Mouse (Mus musculus) intestine, embryonic 16.5 days (tissue): ENCODE measurements around the gene Cyp2f2. TPM values are rescaled to one million over a fixed set of nuclear protein-coding genes. Genes with fewer than 3 reads are reported as not detected.
A peak's percentile ranks its signal among the peaks of the same experiment; 100 is the strongest.

ENCODE experiments used
- ATAC-seq: fragments of 200-750 bp; cut with Nextera tagmentation; 2 replicates; pipeline ENCODE4 v1.8.0; 2017; ENCODE audit warnings: moderate TSS enrichment, moderate library complexity
- H3K27ac ChIP-seq: fragments of 300-500 bp; sonication (generic); 2 replicates; pipeline ENCODE4 v1.5.1; 2014; ENCODE audit warnings: mild to moderate bottlenecking, low read length
- H3K27me3 ChIP-seq: fragments of 300-500 bp; sonication (generic); replicated peaks from 2 replicates; pipeline ENCODE4 v1.6.1; 2014; ENCODE audit warnings: low read length, control low read depth, mixed read lengths; ENCODE audit not compliant: control insufficient read depth, insufficient read depth
- H3K36me3 ChIP-seq: fragments of 300-500 bp; sonication (generic); 2 replicates; pipeline ENCODE4 v1.6.1; 2014; ENCODE audit warnings: low read length, control low read depth; ENCODE audit not compliant: control insufficient read depth, insufficient read depth
- H3K4me1 ChIP-seq: fragments of 300-500 bp; sonication (generic); 2 replicates; pipeline ENCODE4 v1.6.1; 2014; ENCODE audit warnings: low read length, control low read depth, mixed read lengths; ENCODE audit not compliant: control insufficient read depth, insufficient read depth
- H3K4me2 ChIP-seq: fragments of 300-500 bp; sonication (generic); 2 replicates; pipeline ENCODE4 v1.6.1; 2014; ENCODE audit warnings: low read depth, low read length, control low read depth
- H3K4me3 ChIP-seq: fragments of 300-500 bp; sonication (generic); 2 replicates; pipeline ENCODE4 v1.5.1; 2014; ENCODE audit warnings: mild to moderate bottlenecking, low read length
- H3K9ac ChIP-seq: fragments of 300-500 bp; sonication (generic); 2 replicates; pipeline ENCODE4 v1.6.1; 2014; ENCODE audit warnings: low read depth, low read length
- H3K9me3 ChIP-seq: fragments of 300-500 bp; sonication (generic); 2 replicates; pipeline ENCODE4 v1.6.1; 2016; ENCODE audit warnings: low read length, control low read depth; ENCODE audit not compliant: control insufficient read depth
- WGBS: fragments of 180-500 bp; shearing (Covaris S2); extraction: QIAGEN DNeasy Blood & Tissue Kit; methylation state at CpG from one replicate; pipeline ENCODE4 v1.1.7; 2014; 5-methylcytosine and 5-hydroxymethylcytosine counted together
- polyA plus RNA-seq: library from polyadenylated mRNA; unstranded; fragments of >200 nt; fragmentation: Nextera tagmentation; extraction: Ambion mirVana; gene quantifications from 2 replicates; pipeline ENCODE4 v1.2.1, GENCODE M21; 2015

The Cyp2f2 gene
- polyA plus RNA-seq, 1 experiment from 2014 or later, result 0.17 TPM

- H3K4me1 ChIP-seq, result peaks cover 31% of the 10 kb centered on the region
- no peaks in the 10 kb centered on the region for H3K9me3 ChIP-seq
- H3K27ac ChIP-seq, result peak overlapping the region; percentile 98
- peak overlapping the region; percentile 85 for H3K4me2 ChIP-seq
- peak overlapping the region; percentile 76 for H3K4me3 ChIP-seq
- no peaks in the 10 kb centered on the region for H3K27me3 ChIP-seq
- peaks cover 4% of the 10 kb centered on the region; the same call in 1 of the 2 replicates for H3K36me3 ChIP-seq
- peak overlapping the region; percentile 89 for H3K9ac ChIP-seq
- peak; percentile 0; the same call in 1 of the 2 replicates for ATAC-seq
- WGBS, result 74% methylated on average over 11 of the region's 11 CpGs
Measured at GRCm38 (mm10) chr7:27167475-27168094, 47.9 kb downstream of the Cyp2f2 start.

DNA sequence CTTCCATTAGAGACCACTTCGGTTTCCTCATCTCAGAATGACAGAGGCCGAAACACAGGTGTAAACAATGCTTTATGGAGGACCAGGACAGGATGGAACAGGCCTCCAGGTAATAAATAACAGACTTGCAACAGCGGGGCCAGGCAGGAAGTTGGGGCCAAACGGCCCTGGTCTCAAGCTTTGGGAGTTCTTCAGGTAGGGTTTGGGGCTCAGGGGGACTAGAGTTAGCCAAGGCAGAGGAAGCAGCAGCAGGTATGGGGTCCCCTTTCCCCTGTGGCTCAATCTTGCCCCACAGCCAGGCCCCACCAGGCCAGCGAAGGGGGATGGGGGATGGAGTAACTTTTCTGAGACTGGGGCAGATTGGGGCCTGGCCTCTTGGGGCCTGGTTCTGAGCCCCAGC lies 48.7 kb downstream of the Cyp2f2 start:
- Histone ChIP-seq H3K4me3 (no peak overlapping the region), H3K27ac (no peak overlapping the region), H3K9ac (no peak overlapping the region; the same call in 1 of the 2 replicates), H3K9me3 (no peaks in the 10 kb centered on the region), H3K27me3 (no peaks in the 10 kb centered on the region), H3K4me2 (no peak overlapping the region), H3K36me3 (peaks cover 9% of the 10 kb centered on the region; the same call in 1 of the 2 replicates), H3K4me1 (peaks cover 23% of the 10 kb centered on the region)
- 81% methylated on average over 5 of the region's 5 CpGs for WGBS
- no peak for ATAC-seq

DNA sequence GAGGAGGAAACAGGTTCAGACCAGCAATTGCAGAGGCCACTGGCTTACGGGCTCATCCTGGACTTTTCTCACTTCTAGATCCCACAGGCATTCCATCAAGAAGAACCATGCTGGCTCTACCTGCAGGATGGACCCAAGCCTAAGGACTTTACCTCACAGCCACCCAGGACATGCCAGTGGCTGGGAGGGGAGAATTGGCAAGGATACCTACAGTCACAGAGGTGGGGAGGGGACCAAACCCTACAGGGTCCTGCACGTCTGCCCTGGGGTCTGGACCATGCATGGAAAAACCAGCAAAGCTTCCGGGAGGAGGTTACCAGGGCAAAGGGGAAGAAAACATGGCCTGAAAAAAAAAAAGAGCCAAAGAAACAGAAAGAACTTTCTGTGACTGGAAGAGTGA lies 51.3 kb downstream of the Cyp2f2 start:
- H3K9me3 ChIP-seq, result no peaks in the 10 kb centered on the region
- no peak overlapping the region for H3K9ac ChIP-seq
- no peak overlapping the region for H3K27ac ChIP-seq
- peaks cover 6% of the 10 kb centered on the region; the same call in 1 of the 2 replicates for H3K36me3 ChIP-seq
- no peak for ATAC-seq
- no peak overlapping the region for H3K4me3 ChIP-seq
- no peaks in the 10 kb centered on the region; the same call in 1 of the 2 replicates for H3K4me1 ChIP-seq
- 92% methylated on average over 3 of the region's 3 CpGs for WGBS
- H3K4me2 ChIP-seq, result no peak overlapping the region
- H3K27me3 ChIP-seq, result no peaks in the 10 kb centered on the region

DNA sequence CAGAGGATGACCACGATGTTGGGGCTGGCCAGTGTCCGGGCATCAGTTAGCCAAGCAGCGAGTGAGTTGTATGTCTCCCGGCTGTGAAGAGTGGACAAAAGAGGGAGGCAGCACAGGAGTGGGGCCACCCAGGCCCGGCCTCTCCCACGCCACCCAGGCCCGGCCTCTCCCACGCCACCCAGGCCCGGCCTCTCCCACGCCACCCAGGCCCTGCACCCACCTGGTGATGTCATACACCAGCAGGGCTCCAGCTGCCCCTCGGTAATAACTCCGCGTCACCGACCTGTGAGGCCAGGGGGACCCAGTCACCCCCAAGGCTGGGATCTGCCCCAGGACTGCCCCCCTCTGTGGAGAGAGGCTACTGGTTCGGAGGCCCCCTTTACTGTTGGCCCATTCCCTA lies 54.8 kb downstream of the Cyp2f2 start:
- H3K9me3 ChIP-seq, result no peaks in the 10 kb centered on the region
- no peak overlapping the region for H3K27ac ChIP-seq
- H3K4me2 ChIP-seq, result no peak overlapping the region
- H3K4me1 ChIP-seq, result peaks cover 2% of the 10 kb centered on the region; the same call in 1 of the 2 replicates
- no peaks in the 10 kb centered on the region for H3K27me3 ChIP-seq
- 95% methylated on average over 15 of the region's 15 CpGs for WGBS
- peaks cover 6% of the 10 kb centered on the region; the same call in 1 of the 2 replicates for H3K36me3 ChIP-seq
- no peak for ATAC-seq
- H3K4me3 ChIP-seq, result no peak overlapping the region
- H3K9ac ChIP-seq, result no peak overlapping the region

DNA sequence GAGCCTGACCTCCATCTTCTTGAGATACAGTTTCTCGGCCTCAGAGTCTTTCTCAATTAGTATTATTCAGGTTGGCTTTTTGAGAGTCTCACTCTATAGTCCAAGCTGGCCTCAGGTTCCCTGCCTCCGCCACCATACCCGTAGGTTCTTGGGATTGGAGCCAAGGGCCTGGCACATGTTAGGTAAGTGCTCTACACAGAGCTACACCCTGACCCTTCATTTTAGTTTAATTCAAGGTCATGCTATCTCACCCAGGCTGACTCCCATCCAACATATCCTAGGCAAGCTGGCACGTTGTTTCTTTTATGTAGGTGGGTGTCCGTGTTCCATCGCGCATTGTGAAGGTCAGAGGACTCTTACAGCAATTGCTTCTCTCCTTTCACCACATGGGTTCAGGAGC lies 55.2 kb downstream of the Cyp2f2 start:
- no peak overlapping the region for H3K27ac ChIP-seq
- H3K9me3 ChIP-seq, result no peaks in the 10 kb centered on the region
- no peak overlapping the region for H3K4me3 ChIP-seq
- H3K4me1 ChIP-seq, result peaks cover 5% of the 10 kb centered on the region
- peaks cover 6% of the 10 kb centered on the region; the same call in 1 of the 2 replicates for H3K36me3 ChIP-seq
- no peaks in the 10 kb centered on the region for H3K27me3 ChIP-seq
- no peak for ATAC-seq
- 89% methylated on average over 7 of the region's 7 CpGs for WGBS
- H3K9ac ChIP-seq, result no peak overlapping the region
- H3K4me2 ChIP-seq, result no peak overlapping the region

GRCm38 (mm10) chr7:27177942-27178323 lies 58.2 kb downstream of the Cyp2f2 start:
- 18% methylated on average over 4 of the region's 4 CpGs for WGBS
- peak; percentile 6; the same call in 1 of the 2 replicates for ATAC-seq
- H3K36me3 ChIP-seq, result peaks cover 2% of the 10 kb centered on the region; the same call in 1 of the 2 replicates

GRCm38 (mm10) chr7:27178324-27179216 lies 58.9 kb downstream of the Cyp2f2 start, which contains the start of gene Rab4b:
TSS of gene Rab4b (minus strand) at chr7:27178896.
- peak within 1 kb of the TSS; percentile 97 for H3K27ac ChIP-seq
- no peaks in the 10 kb centered on the region for H3K9me3 ChIP-seq
- no peaks in the 10 kb centered on the region for H3K27me3 ChIP-seq
- WGBS, result under 1% methylated on average over 53 of the region's 53 CpGs
- H3K4me2 ChIP-seq, result peak within 1 kb of the TSS; percentile 61
- H3K36me3 ChIP-seq, result no peaks in the 10 kb centered on the region
- H3K4me3 ChIP-seq, result peak within 1 kb of the TSS; percentile 88
- ATAC-seq, result peak; percentile 98
- H3K4me1 ChIP-seq, result peaks cover 11% of the 10 kb centered on the region
- peak within 1 kb of the TSS; percentile 73 for H3K9ac ChIP-seq

More at GRCm38 (mm10) chr7:27177942-27178323, 58.2 kb downstream of the Cyp2f2 start:
- Histone ChIP-seq H3K27ac (peak overlapping the region; percentile 97), H3K9me3 (no peaks in the 10 kb centered on the region), H3K4me2 (peak overlapping the region; percentile 51), H3K27me3 (no peaks in the 10 kb centered on the region), H3K4me3 (peak overlapping the region; percentile 88), H3K9ac (peak overlapping the region; percentile 73), H3K4me1 (peaks cover 11% of the 10 kb centered on the region)

DNA sequence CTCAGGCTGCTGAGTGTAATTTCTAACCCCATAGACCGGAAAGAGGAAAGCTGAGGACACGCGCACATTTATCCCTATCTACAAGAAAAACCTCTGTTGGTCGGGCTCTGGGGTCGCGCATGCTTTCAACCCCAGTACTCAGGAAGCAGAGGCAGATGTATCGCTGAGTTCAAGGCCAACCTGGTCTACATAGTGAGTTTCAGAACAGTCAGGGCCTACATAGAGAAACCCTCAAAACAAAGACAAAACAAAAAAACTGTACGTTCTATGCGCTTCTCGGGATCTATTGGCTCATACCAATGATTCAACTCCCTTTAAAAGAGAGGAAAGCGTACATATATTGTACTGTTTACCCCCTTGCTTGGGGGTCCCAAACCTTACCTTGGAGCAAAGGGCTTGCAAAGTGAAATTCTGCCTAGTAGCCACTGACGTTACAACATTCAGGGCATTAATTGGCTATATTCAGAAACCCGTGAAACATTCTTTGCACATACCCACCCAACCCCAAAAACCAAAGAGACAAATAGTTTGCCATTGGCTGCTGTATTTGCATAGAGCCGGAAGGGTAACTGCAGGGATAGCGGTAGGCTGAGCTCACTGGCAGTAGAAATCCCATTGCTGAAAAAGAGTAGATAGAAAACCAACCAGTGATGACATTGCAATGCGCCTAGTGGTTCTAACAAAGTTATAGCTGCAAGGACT lies 59.7 kb downstream of the Cyp2f2 start:
- ATAC-seq, result no peak
- Histone ChIP-seq H3K4me2 (peak overlapping the region; percentile 61), H3K27me3 (no peaks in the 10 kb centered on the region), H3K9ac (peak overlapping the region; percentile 58), H3K36me3 (no peaks in the 10 kb centered on the region), H3K4me1 (peaks cover 11% of the 10 kb centered on the region), H3K9me3 (no peaks in the 10 kb centered on the region), H3K4me3 (peak overlapping the region; percentile 88), H3K27ac (peak overlapping the region; percentile 73)
- WGBS, result 47% methylated on average over 16 of the region's 16 CpGs

- H3K36me3 ChIP-seq, result peaks cover 4% of the 10 kb centered on the region
- peak overlapping the region; percentile 37; the same call in 1 of the 2 replicates for H3K27ac ChIP-seq
- H3K27me3 ChIP-seq, result no peaks in the 10 kb centered on the region
- H3K4me1 ChIP-seq, result peaks cover 11% of the 10 kb centered on the region
- no peak overlapping the region for H3K9ac ChIP-seq
- H3K9me3 ChIP-seq, result no peaks in the 10 kb centered on the region
- whole genome bisulfite sequencing, result 32% methylated on average over 5 of the region's 5 CpGs
- no peak overlapping the region for H3K4me3 ChIP-seq
- H3K4me2 ChIP-seq, result no peak overlapping the region
- ATAC-seq, result no peak
Measured at GRCm38 (mm10) chr7:27180036-27180435, 60.3 kb downstream of the Cyp2f2 start.
